Mouse (Mus musculus): ENCODE measurements around the gene Islr2. TPM values are rescaled to one million over a fixed set of nuclear protein-coding genes. Genes with fewer than 3 reads are reported as not detected.
A peak's percentile ranks its signal among the peaks of the same experiment; 100 is the strongest.

The Islr2 gene
- polyA plus RNA-seq, 1 experiment from 2014 or later: 0.13 TPM

DNA sequence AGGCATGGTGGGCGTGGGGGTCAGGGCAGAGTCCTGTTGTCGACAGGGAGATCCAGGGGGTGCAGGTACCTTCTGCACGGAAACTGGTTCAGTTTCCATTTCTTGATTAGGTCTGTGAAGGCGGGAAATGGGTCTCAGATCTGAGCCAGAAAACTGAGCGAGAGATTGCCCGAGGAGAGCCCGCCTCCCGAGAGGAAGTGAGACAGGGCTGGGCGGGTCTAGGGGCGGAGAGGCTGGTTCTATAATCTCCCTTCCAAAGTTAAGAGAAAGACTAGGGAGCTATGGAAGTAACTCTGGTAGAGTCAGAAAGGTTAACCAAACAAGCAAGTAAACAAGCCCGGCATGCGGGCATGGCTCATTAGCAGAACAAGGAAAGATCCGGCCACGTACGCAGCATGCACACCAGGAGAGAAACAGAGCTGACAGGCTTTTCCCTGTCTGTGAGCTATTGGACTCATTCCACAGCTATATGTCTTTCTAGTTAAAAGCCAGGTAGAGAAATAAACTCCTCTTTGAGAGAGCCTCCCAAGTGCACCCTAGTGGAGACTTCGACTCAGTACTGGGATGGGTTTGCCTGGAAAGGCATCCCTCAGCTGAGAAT, 45.6 kb upstream of the Islr2 start, which contains the start of gene Pml:
Gene Pml (minus strand): TSS at position 195 of the 601 bp plus-strand sequence.
- WGBS: under 1% methylated on average over 16 of the region's 16 CpGs
- TF ChIP-seq CTCF (IDR thresholded peaks at IDR 0.05; ENCODE audit: low read depth): peak; percentile 57
- peak within 1 kb of the TSS; percentile 77 for H3K4me2 ChIP-seq (ENCODE audit: low read length)
- H3K36me3 ChIP-seq (ENCODE audit: insufficient read depth, low read length): no peaks in the 10 kb centered on the region
- H3K27ac ChIP-seq: peak within 1 kb of the TSS; percentile 82
- peak within 1 kb of the TSS; percentile 57 for H3K4me3 ChIP-seq (replicated peaks; ENCODE audit: low read depth, low read length)
- H3K9me3 ChIP-seq (replicated peaks; ENCODE audit: low read length): no peaks in the 10 kb centered on the region
- H3K9ac ChIP-seq (ENCODE audit: low read depth, low read length): peak within 1 kb of the TSS; percentile 67
- DNase-seq (ENCODE audit: low spot score) (peak; percentile 93), ATAC-seq (replicated peaks; ENCODE audit: low FRiP score, low read depth) (no peak)
- peaks cover 28% of the 10 kb centered on the region for H3K4me1 ChIP-seq (replicated peaks; ENCODE audit: insufficient read depth, low read length)
- no peaks in the 10 kb centered on the region for H3K27me3 ChIP-seq (ENCODE audit: insufficient read depth, low read length)

DNA sequence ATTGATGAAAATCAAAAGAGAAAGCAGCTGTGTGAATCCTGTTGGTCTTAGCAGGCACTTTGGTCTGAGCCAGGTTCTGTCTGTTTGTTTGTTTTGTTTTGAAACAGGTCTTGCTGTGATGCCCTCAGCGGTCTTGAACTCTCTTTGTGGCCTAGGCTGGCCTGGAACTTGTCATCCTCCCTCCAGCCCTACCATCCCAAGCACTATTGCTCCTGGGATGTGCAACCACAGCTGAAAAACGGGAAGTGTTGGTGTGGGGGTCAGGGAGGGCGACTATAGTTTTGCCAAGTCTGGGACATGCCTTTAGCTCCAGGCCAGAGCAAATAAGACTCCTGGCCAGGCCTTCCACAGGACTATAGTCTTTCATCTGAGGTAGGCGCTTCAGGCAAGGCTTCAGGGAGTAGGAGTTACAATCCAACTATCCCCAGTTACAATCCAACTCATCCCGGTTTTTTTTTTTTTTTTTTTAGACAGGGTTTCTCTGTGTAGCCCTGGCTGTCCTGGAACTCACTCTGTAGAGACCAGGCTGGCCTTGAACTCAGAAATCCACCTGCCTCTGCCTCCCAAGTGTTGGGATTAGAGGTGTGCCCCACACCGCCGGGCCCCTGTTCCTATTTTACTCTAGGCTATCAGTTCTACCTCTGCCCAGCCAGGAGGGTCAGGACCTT, 44.8 kb upstream of the Islr2 start:
- Histone ChIP-seq H3K27me3 (ENCODE audit: insufficient read depth, low read length) (no peaks in the 10 kb centered on the region), H3K36me3 (ENCODE audit: insufficient read depth, low read length) (no peaks in the 10 kb centered on the region), H3K9me3 (replicated peaks; ENCODE audit: low read length) (no peaks in the 10 kb centered on the region), H3K4me3 (replicated peaks; ENCODE audit: low read depth, low read length) (peak overlapping the region; percentile 57), H3K4me2 (ENCODE audit: low read length) (peak overlapping the region; percentile 77), H3K27ac (peak overlapping the region; percentile 82), H3K9ac (ENCODE audit: low read depth, low read length) (peak overlapping the region; percentile 67), H3K4me1 (replicated peaks; ENCODE audit: insufficient read depth, low read length) (peaks cover 31% of the 10 kb centered on the region)
- no peak for TF ChIP-seq CTCF (IDR thresholded peaks at IDR 0.05; ENCODE audit: low read depth)
- ATAC-seq (replicated peaks; ENCODE audit: low FRiP score, low read depth) (no peak), DNase-seq (ENCODE audit: low spot score) (no peak)
- 22% methylated on average over 7 of the region's 7 CpGs for WGBS

DNA sequence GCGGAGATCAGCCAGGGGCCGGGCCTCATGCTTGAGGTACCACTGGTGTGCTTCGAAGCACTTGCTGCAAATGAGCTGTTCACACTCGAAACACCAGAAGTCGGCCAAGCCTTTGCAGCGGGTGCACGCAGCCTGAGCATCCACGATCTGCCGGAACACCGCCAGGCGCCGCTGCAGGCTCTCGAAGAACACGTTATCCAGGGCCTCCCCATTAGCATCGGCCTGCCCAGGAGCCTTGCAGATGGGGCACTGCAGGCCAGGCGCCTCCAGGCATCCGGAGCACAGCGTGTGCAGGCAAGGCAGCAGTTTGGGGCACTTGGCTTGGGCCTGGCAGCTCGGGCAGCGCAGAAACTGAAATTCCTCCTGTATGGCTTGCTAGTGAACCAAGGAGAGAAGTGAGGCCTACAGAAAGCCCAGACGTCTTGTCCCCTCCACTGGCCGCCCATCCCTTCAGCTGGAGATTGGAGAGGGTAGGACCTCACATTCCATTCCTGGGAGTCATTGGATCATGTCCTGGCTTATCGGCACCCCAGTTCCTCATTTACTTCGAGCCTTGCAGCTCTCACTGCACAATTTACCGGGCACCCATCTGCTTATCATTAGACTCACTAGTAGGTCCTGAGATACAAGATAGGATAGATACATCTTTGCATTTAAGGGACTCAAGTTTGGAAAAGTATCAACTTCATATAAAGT, 43.1 kb upstream of the Islr2 start:
- Histone ChIP-seq H3K36me3 (ENCODE audit: insufficient read depth, low read length) (0 out of 2 replicates have a peak, but pooled peaks cover 3% of the 10 kb centered on the region), H3K27me3 (ENCODE audit: insufficient read depth, low read length) (no peaks in the 10 kb centered on the region), H3K9ac (ENCODE audit: low read depth, low read length) (peak overlapping the region; percentile 50), H3K27ac (peak overlapping the region; percentile 85), H3K4me2 (ENCODE audit: low read length) (peak overlapping the region; percentile 77), H3K9me3 (replicated peaks; ENCODE audit: low read length) (no peaks in the 10 kb centered on the region), H3K4me1 (replicated peaks; ENCODE audit: insufficient read depth, low read length) (peaks cover 36% of the 10 kb centered on the region), H3K4me3 (replicated peaks; ENCODE audit: low read depth, low read length) (peak overlapping the region; percentile 35)
- 4% methylated on average over 25 of the region's 25 CpGs for WGBS
- ATAC-seq (replicated peaks; ENCODE audit: low FRiP score, low read depth): peak; percentile 72
- peak; percentile 88 for TF ChIP-seq CTCF (IDR thresholded peaks at IDR 0.05; ENCODE audit: low read depth)
- DNase-seq (ENCODE audit: low spot score): peak; percentile 93

DNA sequence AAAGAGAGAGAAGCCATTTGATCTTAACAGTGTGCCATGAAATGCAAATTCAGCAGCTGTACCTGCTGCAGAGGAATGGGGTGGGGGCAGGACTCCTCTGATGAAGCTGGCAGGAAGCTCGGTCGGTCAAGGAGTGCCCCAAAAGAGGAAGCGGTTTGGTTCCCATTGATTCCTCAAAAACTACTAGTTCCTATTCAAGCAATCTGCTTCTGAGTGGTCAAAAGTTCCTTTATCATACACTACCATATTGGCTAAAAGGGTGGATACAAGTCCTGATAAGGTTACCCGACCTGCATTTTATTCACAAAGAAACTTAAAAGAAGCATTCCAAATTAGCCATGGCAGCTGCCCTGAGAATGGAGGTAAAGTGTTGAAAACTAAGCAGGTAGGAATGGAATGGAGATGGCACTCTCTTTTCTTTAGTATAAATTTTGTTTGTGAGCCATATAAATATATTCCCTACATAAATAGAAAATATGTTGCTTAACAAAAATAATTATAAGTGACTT, 42.0 kb upstream of the Islr2 start:
- Histone ChIP-seq H3K4me3 (replicated peaks; ENCODE audit: low read depth, low read length) (no peak overlapping the region), H3K9ac (ENCODE audit: low read depth, low read length) (no peak overlapping the region; the same call in 1 of the 2 replicates), H3K27me3 (ENCODE audit: insufficient read depth, low read length) (no peaks in the 10 kb centered on the region), H3K27ac (no peak overlapping the region), H3K36me3 (ENCODE audit: insufficient read depth, low read length) (0 out of 2 replicates have a peak, but pooled peaks cover 3% of the 10 kb centered on the region), H3K9me3 (replicated peaks; ENCODE audit: low read length) (no peaks in the 10 kb centered on the region), H3K4me2 (ENCODE audit: low read length) (0 out of 2 replicates have a peak overlapping the region, but pooled peaks have one; percentile 0), H3K4me1 (replicated peaks; ENCODE audit: insufficient read depth, low read length) (peaks cover 45% of the 10 kb centered on the region)
- TF ChIP-seq CTCF (IDR thresholded peaks at IDR 0.05; ENCODE audit: low read depth): no peak
- WGBS: 48% methylated on average over 4 of the region's 4 CpGs
- ATAC-seq (replicated peaks; ENCODE audit: low FRiP score, low read depth): no peak
- DNase-seq (ENCODE audit: low spot score): no peak

DNA sequence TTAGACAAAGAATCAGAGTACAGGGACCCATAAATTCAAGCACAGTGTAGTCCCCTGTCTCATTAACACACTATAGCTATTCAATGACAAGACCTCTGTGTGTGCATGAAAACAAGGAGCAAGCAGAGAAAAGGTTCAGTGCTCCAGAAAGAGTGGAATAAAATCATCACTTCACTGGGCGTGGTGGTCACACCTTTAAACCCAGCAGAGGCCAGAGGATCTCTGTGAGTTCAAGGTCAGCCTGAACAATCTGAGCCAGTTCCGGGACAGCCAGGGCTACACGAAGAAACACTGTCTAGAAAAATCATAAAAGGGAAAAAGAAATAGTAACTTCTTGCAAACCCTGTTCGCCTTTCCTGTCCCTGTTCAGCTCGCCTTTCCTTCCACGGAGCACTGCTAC, 39.6 kb upstream of the Islr2 start:
- no peak overlapping the region for H3K4me3 ChIP-seq (replicated peaks; ENCODE audit: low read depth, low read length)
- whole genome bisulfite sequencing: 71% methylated on average over 6 of the region's 6 CpGs
- ATAC-seq (replicated peaks; ENCODE audit: low FRiP score, low read depth) (no peak), DNase-seq (ENCODE audit: low spot score) (no peak)
- H3K4me2 ChIP-seq (ENCODE audit: low read length): no peak overlapping the region
- H3K9me3 ChIP-seq (replicated peaks; ENCODE audit: low read length): no peaks in the 10 kb centered on the region
- no peaks in the 10 kb centered on the region for H3K27me3 ChIP-seq (ENCODE audit: insufficient read depth, low read length)
- TF ChIP-seq CTCF (IDR thresholded peaks at IDR 0.05; ENCODE audit: low read depth): no peak
- no peak overlapping the region for H3K27ac ChIP-seq
- peaks cover 37% of the 10 kb centered on the region for H3K4me1 ChIP-seq (replicated peaks; ENCODE audit: insufficient read depth, low read length)
- 0 out of 2 replicates have a peak, but pooled peaks cover 7% of the 10 kb centered on the region for H3K36me3 ChIP-seq (ENCODE audit: insufficient read depth, low read length)
- H3K9ac ChIP-seq (ENCODE audit: low read depth, low read length): no peak overlapping the region

DNA sequence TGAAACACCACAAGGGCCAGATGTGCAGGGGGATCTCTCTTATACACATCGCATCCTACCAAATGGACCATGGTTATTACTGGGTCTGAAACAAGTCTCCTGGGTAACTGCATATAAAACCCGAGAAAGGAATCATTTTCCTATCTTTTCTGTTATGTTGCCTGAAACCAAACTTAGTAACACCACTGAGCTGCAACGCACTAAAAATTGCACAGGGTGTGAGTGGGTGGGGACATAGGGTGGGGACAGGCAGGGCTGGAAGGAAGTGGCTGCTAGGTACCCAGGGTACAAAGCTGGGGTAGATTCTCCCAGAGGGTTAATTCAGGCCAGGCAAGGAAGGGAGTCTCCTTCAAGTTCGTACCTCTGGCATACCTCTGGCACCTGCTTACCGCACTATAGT, 38.6 kb upstream of the Islr2 start:
- Histone ChIP-seq H3K27ac (no peak overlapping the region), H3K4me1 (replicated peaks; ENCODE audit: insufficient read depth, low read length) (peaks cover 28% of the 10 kb centered on the region)
- 80% methylated on average over 5 of the region's 5 CpGs for WGBS

More for the DNA sequence above, 38.6 kb upstream of the Islr2 start:
- no peak overlapping the region for H3K9ac ChIP-seq (ENCODE audit: low read depth, low read length)
- H3K27me3 ChIP-seq (ENCODE audit: insufficient read depth, low read length): no peaks in the 10 kb centered on the region
- no peaks in the 10 kb centered on the region for H3K9me3 ChIP-seq (replicated peaks; ENCODE audit: low read length)
- no peak overlapping the region for H3K4me3 ChIP-seq (replicated peaks; ENCODE audit: low read depth, low read length)
- no peak overlapping the region for H3K4me2 ChIP-seq (ENCODE audit: low read length)
- ATAC-seq (replicated peaks; ENCODE audit: low FRiP score, low read depth): no peak
- DNase-seq (ENCODE audit: low spot score): no peak
- TF ChIP-seq CTCF (IDR thresholded peaks at IDR 0.05; ENCODE audit: low read depth): no peak
- H3K36me3 ChIP-seq (ENCODE audit: insufficient read depth, low read length): 0 out of 2 replicates have a peak, but pooled peaks cover 7% of the 10 kb centered on the region
